ENCODE assay signal across 8 mouse cellular contexts in genomic region chr17:31746198-31747111, GRCm38 (mm10).
DNase-seq lines count a peak whose midpoint lies in the region; ATAC-seq and TF ChIP-seq lines count a peak whose summit lies in the region.
"Had no signal": no experiment of that assay in that cellular context is flagged by ENCODE, and none has a peak within 500 bp of the region (broad histone marks: within the 10 kb centered on the region; RNA-seq: fewer than 3 reads in every experiment).

No protein-coding gene starts in this region.

- peaks cover 7% of the 10 kb centered on the region for H3K9me3 ChIP-seq in CH12.LX (replicated peaks; ENCODE audit: low read length)
- H3K9me3 ChIP-seq in liver, postnatal 0 days (ENCODE audit: low read length): no peaks in the 10 kb centered on the region
- no peaks in the 10 kb centered on the region for H3K9me3 ChIP-seq in stomach, postnatal 0 days (ENCODE audit: control insufficient read depth, low read length)
- H3K9me3 ChIP-seq: liver, embryonic 13.5 days had no signal

- dilution Hi-C loops in CH12.LX (cut with MboI; ENCODE audit: extremely low pct_ligation_motif_present, extremely low pct_unique_long_range_greater_than_20kb, low sequenced_read_pairs): no loop called here

- peak; percentile 64 for ATAC-seq in Patski
- peak; percentile 55 for ATAC-seq in liver, postnatal 0 days
- peak; percentile 35; the same call in 1 of the 2 replicates for ATAC-seq in stomach, postnatal 0 days (ENCODE audit: low FRiP score, low TSS enrichment)
- ATAC-seq in erythroid progenitor cell, adult 5-6 weeks (replicated peaks; ENCODE audit: low FRiP score, poor library complexity, severe bottlenecking): no peak

- peak overlapping the region in 1 of 3 experiments; percentile 8 for H3K4me3 ChIP-seq in CH12.LX (replicated peaks in 1 of 3; ENCODE audit: low read depth in 2 of 3, low read length in 2 of 3, poor library complexity in 1 of 3)
- no peak overlapping the region for H3K4me3 ChIP-seq in liver, postnatal 0 days (ENCODE audit: low read depth, low read length)
- no peak overlapping the region for H3K4me3 ChIP-seq in stomach, postnatal 0 days (ENCODE audit: low read depth, low read length)
- H3K4me3 ChIP-seq: liver, embryonic 13.5 days had no signal

- peak overlapping the region; percentile 43 for H3K4me2 ChIP-seq in CH12.LX (ENCODE audit: insufficient read depth, low read depth, poor library complexity, severe bottlenecking)
- no peak overlapping the region; the same call in 1 of the 2 replicates for H3K4me2 ChIP-seq in liver, postnatal 0 days (ENCODE audit: low read depth, low read length)
- no peak overlapping the region; the same call in 1 of the 2 replicates for H3K4me2 ChIP-seq in stomach, postnatal 0 days (replicated peaks; ENCODE audit: low read depth)
- H3K4me2 ChIP-seq: liver, embryonic 13.5 days had no signal

- 0 out of 2 replicates have a peak, but pooled peaks have one; percentile 5 for TF ChIP-seq POLR2A in CH12.LX (IDR thresholded peaks at IDR 0.05; ENCODE audit: low read depth, low read length)

- TF ChIP-seq CTCF in CH12.LX (conservative IDR thresholded peaks at IDR 0.05 in 1 of 2, IDR thresholded peaks at IDR 0.05 in 1 of 2; ENCODE audit: low read depth in 2 of 2, low read length in 2 of 2) (no peak), Patski (IDR thresholded peaks at IDR 0.05) (no peak)
- no peak for TF ChIP-seq CTCF in liver, postnatal 0 days (IDR thresholded peaks at IDR 0.05; ENCODE audit: low read depth)
- TF ChIP-seq CTCF in stomach, postnatal 0 days (IDR thresholded peaks at IDR 0.05; ENCODE audit: low read depth): no peak

- peak overlapping the region; percentile 12; the same call in 1 of the 2 replicates for H3K9ac ChIP-seq in CH12.LX (ENCODE audit: insufficient read depth, low read depth)
- no peak overlapping the region for H3K9ac ChIP-seq in liver, postnatal 0 days (replicated peaks)
- H3K9ac ChIP-seq in stomach, postnatal 0 days (ENCODE audit: low read length): no peak overlapping the region
- H3K9ac ChIP-seq: liver, embryonic 13.5 days had no signal

- H3K4me1 ChIP-seq in CH12.LX (ENCODE audit: control insufficient read depth in 1 of 2, insufficient read depth in 2 of 2): peaks cover 40 to 62% of the 10 kb centered on the region in 2 experiments
- peaks cover 35% of the 10 kb centered on the region for H3K4me1 ChIP-seq in liver, postnatal 0 days (ENCODE audit: insufficient read depth)
- peaks cover 7% of the 10 kb centered on the region for H3K4me1 ChIP-seq in stomach, postnatal 0 days (replicated peaks; ENCODE audit: control insufficient read depth, insufficient read depth)

- H3K27ac ChIP-seq in CH12.LX (ENCODE audit: insufficient read depth, low read depth): peak overlapping the region; percentile 58
- H3K27ac ChIP-seq in liver, postnatal 0 days (ENCODE audit: low read depth): peak overlapping the region; percentile 68
- H3K27ac ChIP-seq in stomach, postnatal 0 days (replicated peaks): peak overlapping the region; percentile 83

- H3K36me3 ChIP-seq in CH12.LX (replicated peaks in 1 of 2; ENCODE audit: control insufficient read depth in 1 of 2, insufficient read depth in 1 of 2, low read length in 1 of 2): no peaks in the 10 kb centered on the region
- H3K36me3 ChIP-seq in liver, postnatal 0 days (replicated peaks; ENCODE audit: insufficient read depth, low read length): no peaks in the 10 kb centered on the region
- H3K36me3 ChIP-seq in stomach, postnatal 0 days (ENCODE audit: control insufficient read depth, insufficient read depth, low read length): no peaks in the 10 kb centered on the region
- H3K36me3 ChIP-seq: liver, embryonic 13.5 days had no signal

- no peaks in the 10 kb centered on the region for H3K27me3 ChIP-seq in CH12.LX (replicated peaks)
- H3K27me3 ChIP-seq in Patski: no peaks in the 10 kb centered on the region
- no peaks in the 10 kb centered on the region for H3K27me3 ChIP-seq in liver, postnatal 0 days (ENCODE audit: insufficient read depth, low read length)
- H3K27me3 ChIP-seq in stomach, postnatal 0 days (ENCODE audit: control insufficient read depth, insufficient read depth, low read length): no peaks in the 10 kb centered on the region
- H3K27me3 ChIP-seq: liver, embryonic 13.5 days had no signal

- POLR2A ChIA-PET in Patski (lab: Charles Lee): no interaction called here

- in situ Hi-C loops in CH12.LX (cut with MboI; ENCODE audit: low pct_ligation_motif_present, low pct_unique_long_range_greater_than_20kb, low sequenced_read_pairs): loop anchor here (5.0 kb wide), 2 partner anchors 54 to 86 kb away; no protein-coding TSS in a partner anchor
- in situ Hi-C loops in Patski (cut with MboI; ENCODE audit: low pct_unique_long_range_greater_than_20kb): no loop called here

- no peaks in the 10 kb centered on the region for H3K79me2 ChIP-seq in CH12.LX (replicated peaks; ENCODE audit: control insufficient read depth, extremely low read depth, insufficient read depth, poor library complexity, severe bottlenecking)

- no peak for TF ChIP-seq RAD21 in CH12.LX (IDR thresholded peaks at IDR 0.05; ENCODE audit: low read depth, low read length)

- TF ChIP-seq EP300 in CH12.LX (IDR thresholded peaks at IDR 0.05; ENCODE audit: low read length): peak; percentile 53; the same call in 1 of the 2 replicates
- no peak for TF ChIP-seq EP300 in liver, postnatal 0 days (IDR thresholded peaks at IDR 0.05; ENCODE audit: low read depth)
- peak; percentile 62 for TF ChIP-seq EP300 in stomach, postnatal 0 days (optimal IDR thresholded peaks at IDR 0.05)

- peak; percentile 70 for DNase-seq in CH12.LX (ENCODE audit: extremely low read depth)
- no peak for DNase-seq in Patski (ENCODE audit: low read depth, low spot score)
- peak; percentile 63 for DNase-seq in heart, adult 8-10 months (ENCODE audit: low spot score)
- DNase-seq in kidney, adult 8-10 months: peak; percentile 47 to 52
- peak; percentile 67 for DNase-seq in liver, postnatal 0 days
- DNase-seq in stomach, postnatal 0 days (ENCODE audit: low spot score): no peak
- DNase-seq: liver, embryonic 13.5 days had no signal

- CTCF ChIA-PET in Patski (lab: Charles Lee): no interaction called here

- WGBS in liver, postnatal 0 days (ENCODE audit: insufficient replicate concordance): 20% methylated on average over 20 of the region's 20 CpGs
- 23% methylated on average over 20 of the region's 20 CpGs for WGBS in stomach, postnatal 0 days

TF ChIP-seq in CH12.LX, 34 proteins besides CTCF, POLR2A, EP300 and RAD21 (continues in another document):
- TF ChIP-seq MAX (IDR thresholded peaks at IDR 0.05; ENCODE audit: low read length): peak; percentile 73
- no peak for TF ChIP-seq PAX5 (IDR thresholded peaks at IDR 0.05; ENCODE audit: low read length)
- peak; percentile 78 for TF ChIP-seq TCF12 (IDR thresholded peaks at IDR 0.05; ENCODE audit: low read depth, low read length)
- no peak for TF ChIP-seq UBTF (IDR thresholded peaks at IDR 0.05; ENCODE audit: low read depth, low read length)
- no peak for TF ChIP-seq GABPA (IDR thresholded peaks at IDR 0.05; ENCODE audit: insufficient replicate concordance, low read depth, low read length)
- 0 out of 2 replicates have a peak, but pooled peaks have one; percentile 21 for TF ChIP-seq KAT2A (IDR thresholded peaks at IDR 0.05; ENCODE audit: insufficient replicate concordance, low read length)
- peak; percentile 4; the same call in 1 of the 2 replicates for TF ChIP-seq SMC3 (IDR thresholded peaks at IDR 0.05; ENCODE audit: low read depth, low read length)
- TF ChIP-seq IRF4 (IDR thresholded peaks at IDR 0.05; ENCODE audit: low read depth, low read length): no peak
- TF ChIP-seq NRF1 (IDR thresholded peaks at IDR 0.05; ENCODE audit: low read depth, low read length): 0 out of 2 replicates have a peak, but pooled peaks have one; percentile 7
- TF ChIP-seq ZC3H11A (IDR thresholded peaks at IDR 0.05; ENCODE audit: low read depth, low read length): no peak
- TF ChIP-seq POLR2AphosphoS2 (IDR thresholded peaks at IDR 0.05; ENCODE audit: low read depth, low read length): no peak
- peak; percentile 62; the same call in 1 of the 2 replicates for TF ChIP-seq SIN3A (IDR thresholded peaks at IDR 0.05; ENCODE audit: low read length)
- no peak for TF ChIP-seq HCFC1 (IDR thresholded peaks at IDR 0.05; ENCODE audit: low read depth, low read length)
- TF ChIP-seq ZNF384 (IDR thresholded peaks at IDR 0.05; ENCODE audit: low read depth, low read length): no peak
- peak; percentile 27; the same call in 1 of the 2 replicates for TF ChIP-seq RCOR1 (conservative IDR thresholded peaks at IDR 0.05; ENCODE audit: low read depth, low read length)
- TF ChIP-seq ETS1 (conservative IDR thresholded peaks at IDR 0.05; ENCODE audit: low read depth, low read length): peak; percentile 55
- peak; percentile 63 for TF ChIP-seq BHLHE40 (IDR thresholded peaks at IDR 0.05; ENCODE audit: low read depth, low read length)
- TF ChIP-seq JUND (conservative IDR thresholded peaks at IDR 0.05; ENCODE audit: low read depth, low read length): no peak
- peak; percentile 45; the same call in 1 of the 2 replicates for TF ChIP-seq ZMIZ1 (IDR thresholded peaks at IDR 0.05; ENCODE audit: low read depth, low read length)
- peak; percentile 61; the same call in 1 of the 2 replicates for TF ChIP-seq MYC (IDR thresholded peaks at IDR 0.05; ENCODE audit: low read depth, low read length)
- TF ChIP-seq MAFK (IDR thresholded peaks at IDR 0.05; ENCODE audit: insufficient replicate concordance, low read length): no peak; the same call in 1 of the 2 replicates
- TF ChIP-seq USF2 (conservative IDR thresholded peaks at IDR 0.05; ENCODE audit: low read depth, low read length): no peak
- no peak for TF ChIP-seq JUN (IDR thresholded peaks at IDR 0.05; ENCODE audit: insufficient read depth, low read depth, low read length)
- peak; percentile 92; the same call in 1 of the 2 replicates for TF ChIP-seq CHD1 (IDR thresholded peaks at IDR 0.05; ENCODE audit: low read depth, low read length)
- TF ChIP-seq CHD2 (IDR thresholded peaks at IDR 0.05; ENCODE audit: low read length): peak; percentile 67
- TF ChIP-seq USF1 (IDR thresholded peaks at IDR 0.05; ENCODE audit: low read depth, low read length): no peak
- 0 out of 2 replicates have a peak, but pooled peaks have one; percentile 40 for TF ChIP-seq ELF1 (IDR thresholded peaks at IDR 0.05; ENCODE audit: low read depth, low read length)
- no peak for TF ChIP-seq TBP (conservative IDR thresholded peaks at IDR 0.05; ENCODE audit: low read depth, low read length)
- peak; percentile 55; the same call in 1 of the 2 replicates for TF ChIP-seq NELFE (IDR thresholded peaks at IDR 0.05; ENCODE audit: low read depth, low read length)
- peak; percentile 44; the same call in 1 of the 2 replicates for TF ChIP-seq MAZ (IDR thresholded peaks at IDR 0.05; ENCODE audit: low read depth, low read length)
- no peak for TF ChIP-seq E2F4 (IDR thresholded peaks at IDR 0.05; ENCODE audit: insufficient replicate concordance, low read depth, low read length)
- TF ChIP-seq MEF2A (IDR thresholded peaks at IDR 0.05; ENCODE audit: borderline replicate concordance, low read depth, low read length): peak; percentile 94

Comparison
In these comparisons a context has a peak if more than half of its experiments do, and no peak if none do; other contexts are left out.
1. DNase-seq: peak in CH12.LX (single experiment), heart, adult 8-10 months (single experiment), kidney, adult 8-10 months (2 of 2) and liver, postnatal 0 days (single experiment); none in Patski (single experiment) and stomach, postnatal 0 days (single experiment).
2. Peak in every context shown above with its lines, with median percentiles within 50 percentile points of each other: H3K27ac ChIP-seq.